Mouse (Mus musculus) G1E (cell line): Measurements from ENCODE around the gene Clns1a.

Experiments
- CTCF ChIP-seq: IDR thresholded peaks from 2 replicates; pipeline ENCODE4 v1.5.1; 2012; ENCODE audit warnings: low read depth, low read length, inconsistent platforms, mixed read lengths
- GATA1 ChIP-seq: IDR thresholded peaks from 2 replicates; pipeline ENCODE4 v1.6.1; 2012; ENCODE audit warnings: borderline replicate concordance, low read length, inconsistent platforms, mixed read lengths
- POLR2AphosphoS5 ChIP-seq: IDR thresholded peaks from 2 replicates; pipeline ENCODE4 v1.6.1; 2012; ENCODE audit warnings: low read depth, low read length, inconsistent platforms; ENCODE audit not compliant: insufficient replicate concordance
- TAL1 ChIP-seq: conservative IDR thresholded peaks from 2 replicates; pipeline ENCODE4 v1.6.1; 2012; ENCODE audit warnings: low read depth, low read length, inconsistent platforms, mixed read lengths

GRCm38 (mm10) chr7:97701106-97701505 is 4.7 kb downstream of the Clns1a start:
- TF ChIP-seq CTCF (no peak), GATA1 (no peak), TAL1 (no peak), POLR2AphosphoS5 (no peak)
